Mouse (Mus musculus) right cerebral cortex, postnatal 10 days (tissue): ENCODE data around the gene Mettl14.
"Not testable (repeated sequence)": the region's sequence is repeated elsewhere in the genome, so short reads cannot be mapped to it uniquely, and the experiment has no call there.

Experiments used
- DNase-seq, 2 experiments: peaks; one replicate each; pipeline ENCODE4 v3.0.0; 2021; ENCODE audit warnings: low spot score in 2 of 2

Mettl14 gene

GRCm38 (mm10) chr3:123385486-123386156 lies at the start of gene Mettl14:
Mettl14 (minus strand) TSS chr3:123386108.
- DNase-seq, result peak; percentile 98

GRCm38 (mm10) chr3:123433362-123433761 lies 47.5 kb upstream of the Mettl14 start:
- DNase-seq, result no peak

GRCm38 (mm10) chr3:123431951-123432674 lies 46.2 kb upstream of the Mettl14 start:
- no peak for DNase-seq

GRCm38 (mm10) chr3:123429597-123430458 lies 43.9 kb upstream of the Mettl14 start:
- no peak for DNase-seq

- DNase-seq, result no peak
Observed at GRCm38 (mm10) chr3:123428005-123428404, 42.1 kb upstream of the Mettl14 start.

GRCm38 (mm10) chr3:123425647-123426046 lies 39.7 kb upstream of the Mettl14 start:
- no peak for DNase-seq

GRCm38 (mm10) chr3:123413173-123413572 lies 27.3 kb upstream of the Mettl14 start:
- no peak for DNase-seq

GRCm38 (mm10) chr3:123411821-123412578 lies 26.1 kb upstream of the Mettl14 start:
- DNase-seq, result no peak

- no peak for DNase-seq
Observed at GRCm38 (mm10) chr3:123404945-123405344, 19.0 kb upstream of the Mettl14 start.

GRCm38 (mm10) chr3:123397562-123398481 lies 11.9 kb upstream of the Mettl14 start:
- no peak for DNase-seq

GRCm38 (mm10) chr3:123395611-123396010 lies 9.7 kb upstream of the Mettl14 start:
- no peak for DNase-seq

GRCm38 (mm10) chr3:123391180-123391579 lies 5.3 kb upstream of the Mettl14 start:
- no peak for DNase-seq

- not testable (repeated sequence) for DNase-seq
Observed at GRCm38 (mm10) chr3:123386157-123386780, 361 bp upstream of the Mettl14 start.

- no peak for DNase-seq
Observed at GRCm38 (mm10) chr3:123385118-123385485, 806 bp downstream of the Mettl14 start.

- DNase-seq, result no peak
Observed at GRCm38 (mm10) chr3:123384435-123384834, 1.5 kb downstream of the Mettl14 start.

- no peak for DNase-seq
Observed at GRCm38 (mm10) chr3:123376562-123376961, 9.3 kb downstream of the Mettl14 start.

- DNase-seq, result peak; percentile 82 to 84
Observed at GRCm38 (mm10) chr3:123371766-123372535, 14.0 kb downstream of the Mettl14 start.

- DNase-seq, result no peak
Observed at GRCm38 (mm10) chr3:123370927-123371326, 15.0 kb downstream of the Mettl14 start.

- DNase-seq, result peak in 1 of 2 experiments; percentile 12
Observed at GRCm38 (mm10) chr3:123369161-123369560, 16.7 kb downstream of the Mettl14 start.
